32 mouse cellular contexts compared by ENCODE assay signal in genomic region chr15:82199546-82199945, GRCm38 (mm10). TPM values are rescaled to one million over a fixed set of nuclear protein-coding genes. Genes with fewer than 3 reads are reported as not detected.
DNase-seq lines count a peak whose midpoint lies in the region; ATAC-seq lines count a peak whose summit lies in the region.
"Had no signal": no experiment of that assay in that cellular context is flagged by ENCODE, and none has a peak within 500 bp of the region (broad histone marks: within the 10 kb centered on the region; RNA-seq: fewer than 3 reads in every experiment).

No protein-coding gene starts in this region.

- H3K9ac ChIP-seq in liver, embryonic 13.5 days, result no peak overlapping the region
- no peak overlapping the region for H3K9ac ChIP-seq in liver, embryonic 11.5 days (ENCODE audit: low read depth, low read length)
- H3K9ac ChIP-seq: embryonic facial prominence, embryonic 12.5 days; hindbrain, embryonic 13.5 days; limb, embryonic 12.5 days; liver, embryonic 14.5 days; midbrain, embryonic 15.5 days; neural tube, embryonic 15.5 days had no signal

- no peaks in the 10 kb centered on the region for H3K9me3 ChIP-seq in liver, embryonic 13.5 days (replicated peaks)
- H3K9me3 ChIP-seq in liver, embryonic 11.5 days (ENCODE audit: control insufficient read depth, low read length), result no peaks in the 10 kb centered on the region
- H3K9me3 ChIP-seq: embryonic facial prominence, embryonic 12.5 days; hindbrain, embryonic 13.5 days; limb, embryonic 12.5 days; midbrain, embryonic 10.5 days; midbrain, embryonic 15.5 days; neural tube, embryonic 15.5 days had no signal

- WGBS in liver, embryonic 13.5 days (ENCODE audit: insufficient replicate concordance), result 89% methylated on average over 12 of the region's 12 CpGs
- whole genome bisulfite sequencing in liver, embryonic 11.5 days, result 86% methylated on average over 12 of the region's 12 CpGs

- no peak overlapping the region for H3K4me3 ChIP-seq in liver, embryonic 13.5 days (replicated peaks)
- H3K4me3 ChIP-seq in liver, embryonic 11.5 days (ENCODE audit: low read depth, low read length), result no peak overlapping the region
- H3K4me3 ChIP-seq: embryonic facial prominence, embryonic 12.5 days; hindbrain, embryonic 13.5 days; limb, embryonic 12.5 days; midbrain, embryonic 10.5 days; midbrain, embryonic 15.5 days; neural tube, embryonic 15.5 days had no signal

- DNase-seq in cerebellum, postnatal 10 days, result peak; percentile 59 to 60
- no peak for DNase-seq in cerebellum, adult 11 months
- DNase-seq in liver, embryonic 13.5 days, result no peak
- no peak for DNase-seq in liver, embryonic 11.5 days (ENCODE audit: low spot score)
- DNase-seq in cerebellum, postnatal 25 days, result peak; percentile 51 to 77
- DNase-seq in thymus, adult 18-20 months, result no peak
- no peak for DNase-seq in left cerebral cortex, adult 9 months (ENCODE audit: low spot score in 2 of 2)
- DNase-seq: adrenal gland, adult 8-10 months; B cell, adult 2 months; embryo, embryonic 11 days; gastrocnemius, postnatal 25 days; heart, adult 11 months; heart, postnatal 4 days; kidney, adult 11 months; layer of hippocampus, adult 9-11 months; lung, adult 2 months; lung, postnatal 14 days; retina, postnatal 1 day; right cerebral cortex, postnatal 14 days; thymus, postnatal 14 days had no signal

- peaks cover 98% of the 10 kb centered on the region for H3K36me3 ChIP-seq in liver, embryonic 13.5 days
- peaks cover 52% of the 10 kb centered on the region for H3K36me3 ChIP-seq in liver, embryonic 11.5 days (ENCODE audit: control insufficient read depth, insufficient read depth, low read length)

- H3K27me3 ChIP-seq in liver, embryonic 13.5 days, result no peaks in the 10 kb centered on the region
- no peaks in the 10 kb centered on the region for H3K27me3 ChIP-seq in liver, embryonic 11.5 days (replicated peaks; ENCODE audit: control insufficient read depth, insufficient read depth, low read length)
- H3K27me3 ChIP-seq: midbrain, embryonic 15.5 days had no signal

- H3K4me2 ChIP-seq in liver, embryonic 13.5 days, result no peak overlapping the region
- H3K4me2 ChIP-seq in liver, embryonic 11.5 days, result no peak overlapping the region
- H3K4me2 ChIP-seq: embryonic facial prominence, embryonic 12.5 days; heart, embryonic 11.5 days; hindbrain, embryonic 13.5 days; limb, embryonic 12.5 days; midbrain, embryonic 15.5 days; neural tube, embryonic 15.5 days had no signal

- H3K4me1 ChIP-seq in liver, embryonic 13.5 days (replicated peaks), result 0 out of 2 replicates have a peak, but pooled peaks cover 5% of the 10 kb centered on the region
- no peaks in the 10 kb centered on the region for H3K4me1 ChIP-seq in liver, embryonic 11.5 days (replicated peaks; ENCODE audit: control insufficient read depth, insufficient read depth, low read length)
- H3K4me1 ChIP-seq: embryonic facial prominence, embryonic 12.5 days; limb, embryonic 12.5 days; midbrain, embryonic 15.5 days; neural tube, embryonic 15.5 days had no signal

- ATAC-seq in liver, embryonic 13.5 days (ENCODE audit: low read depth), result peak; percentile 16; the same call in 1 of the 2 replicates
- no peak for ATAC-seq in liver, embryonic 11.5 days (replicated peaks; ENCODE audit: low FRiP score)
- ATAC-seq: forebrain, embryonic 14.5 days; midbrain, embryonic 15.5 days had no signal

- no peak overlapping the region for H3K27ac ChIP-seq in liver, embryonic 13.5 days
- no peak overlapping the region for H3K27ac ChIP-seq in liver, embryonic 11.5 days (ENCODE audit: low read depth, low read length)
- H3K27ac ChIP-seq: embryonic facial prominence, embryonic 12.5 days; hindbrain, embryonic 13.5 days; kidney, postnatal 0 days; limb, embryonic 12.5 days; liver, embryonic 14.5 days; midbrain, embryonic 10.5 days; midbrain, embryonic 15.5 days; neural tube, embryonic 15.5 days had no signal

RNA-seq across cellular contexts. Expression of gene Shisa8, which starts 13.1 kb away (rescaled TPM):
- 0.08 and 0.10 TPM in 2 replicates for polyA plus RNA-seq in liver, embryonic 13.5 days (2015; fragmentation: Nextera tagmentation; extraction: Ambion mirVana)
- polyA plus RNA-seq in liver, embryonic 11.5 days (2014; fragmentation: Nextera tagmentation; extraction: Ambion mirVana), result 0.12 and 0.73 TPM in 2 replicates

RNA-seq across cellular contexts. Expression of gene Tnfrsf13c, which starts 24.6 kb away (rescaled TPM):
- 0.38 and 0.87 TPM in 2 replicates for polyA plus RNA-seq in liver, embryonic 13.5 days (2015; fragmentation: Nextera tagmentation; extraction: Ambion mirVana)
- 0.16 and 0.56 TPM in 2 replicates for polyA plus RNA-seq in liver, embryonic 11.5 days (2014; fragmentation: Nextera tagmentation; extraction: Ambion mirVana)
- polyA plus RNA-seq: heart, postnatal 0 days; hindbrain, embryonic 13.5 days; limb, embryonic 12.5 days; stomach, embryonic 14.5 days had no signal

RNA-seq across cellular contexts. Expression of gene Cenpm, which starts 45.0 kb away (rescaled TPM):
- 41.7 and 45.6 TPM in 2 replicates for polyA plus RNA-seq in liver, embryonic 13.5 days (2015; fragmentation: Nextera tagmentation; extraction: Ambion mirVana)
- polyA plus RNA-seq in liver, embryonic 11.5 days (2014; fragmentation: Nextera tagmentation; extraction: Ambion mirVana), result 56.5 and 58.8 TPM in 2 replicates

RNA-seq across cellular contexts. Expression of gene Srebf2, which starts 52.6 kb away (rescaled TPM):
- 64.2 and 70.2 TPM in 2 replicates for polyA plus RNA-seq in liver, embryonic 13.5 days (2015; fragmentation: Nextera tagmentation; extraction: Ambion mirVana)
- 99.7 and 101 TPM in 2 replicates for polyA plus RNA-seq in liver, embryonic 11.5 days (2014; fragmentation: Nextera tagmentation; extraction: Ambion mirVana)

RNA-seq across cellular contexts. Expression of gene 1500009C09Rik, which starts 52.7 kb away (rescaled TPM):
- polyA plus RNA-seq in liver, embryonic 13.5 days (2015; fragmentation: Nextera tagmentation; extraction: Ambion mirVana), result not detected in 2 replicates
- polyA plus RNA-seq in liver, embryonic 11.5 days (2014; fragmentation: Nextera tagmentation; extraction: Ambion mirVana), result not detected in 2 replicates
- polyA plus RNA-seq: embryonic facial prominence, embryonic 12.5 days; heart, embryonic 11.5 days; heart, postnatal 0 days; kidney, postnatal 0 days; limb, embryonic 12.5 days; lung, adult 2 months; stomach, embryonic 14.5 days had no signal

Comparison
In these comparisons a context has a peak if more than half of its experiments do, and no peak if none do; other contexts are left out.
1. DNase-seq: peak in cerebellum, postnatal 10 days (2 of 2) and cerebellum, postnatal 25 days (2 of 2); none in cerebellum, adult 11 months (single experiment), liver, embryonic 13.5 days (single experiment), liver, embryonic 11.5 days (single experiment), thymus, adult 18-20 months (0 of 2) and left cerebral cortex, adult 9 months (0 of 2).